Mouse (Mus musculus) intestine, embryonic 16.5 days (tissue): ENCODE results near the gene Cd209g. TPM values are rescaled to one million over a fixed set of nuclear protein-coding genes. Genes with fewer than 3 reads are reported as not detected.

ENCODE experiments used
- polyA plus RNA-seq: library from polyadenylated mRNA; unstranded; fragments of >200 nt; fragmentation: Nextera tagmentation; extraction: Ambion mirVana; gene quantifications from 2 replicates; pipeline ENCODE4 v1.2.1, GENCODE M21; 2015

Gene Cd209g
- polyA plus RNA-seq, 1 experiment from 2014 or later: not detected

Other genes starting within 250 kb of the Cd209g start
- gene Cd209b, start 207.3 kb upstream of the Cd209g start, polyA plus RNA-seq: 0.11 and 0.12 TPM in 2 replicates
- gene Cd209c, start 179.4 kb upstream of the Cd209g start, polyA plus RNA-seq: 0.15 and 0.43 TPM in 2 replicates
- 0.21 TPM in 1 of 2 replicates, not detected in the other for gene Cd209f, start 28.3 kb upstream of the Cd209g start, polyA plus RNA-seq
- gene Evi5l, start 32.5 kb downstream of the Cd209g start, polyA plus RNA-seq: 19.1 and 19.2 TPM in 2 replicates
- gene Prr36, start 83.4 kb downstream of the Cd209g start, polyA plus RNA-seq: 2.8 and 3.2 TPM in 2 replicates
- gene Lrrc8e, start 92.7 kb downstream of the Cd209g start, polyA plus RNA-seq: 2.6 and 2.8 TPM in 2 replicates
- gene Map2k7, start 104.6 kb downstream of the Cd209g start, polyA plus RNA-seq: 17.8 and 18.8 TPM in 2 replicates
- 0.64 and 0.70 TPM in 2 replicates for gene Gm49320, start 104.8 kb downstream of the Cd209g start, polyA plus RNA-seq
- gene Tgfbr3l, start 114.1 kb downstream of the Cd209g start, polyA plus RNA-seq: 2.4 and 2.9 TPM in 2 replicates
- 38.9 and 43.5 TPM in 2 replicates for gene Snapc2, start 119.0 kb downstream of the Cd209g start, polyA plus RNA-seq
- 52.8 and 55.0 TPM in 2 replicates for gene Ctxn1, start 125.2 kb downstream of the Cd209g start, polyA plus RNA-seq
- gene Timm44, start 141.8 kb downstream of the Cd209g start, polyA plus RNA-seq: 73.5 and 74.6 TPM in 2 replicates
- gene Ccl25, start 191.1 kb downstream of the Cd209g start, polyA plus RNA-seq: 142 and 168 TPM in 2 replicates
- 162 and 177 TPM in 2 replicates for gene Elavl1, start 191.3 kb downstream of the Cd209g start, polyA plus RNA-seq